Mouse (Mus musculus): ENCODE measurements around the gene B4galnt4.

DNA sequence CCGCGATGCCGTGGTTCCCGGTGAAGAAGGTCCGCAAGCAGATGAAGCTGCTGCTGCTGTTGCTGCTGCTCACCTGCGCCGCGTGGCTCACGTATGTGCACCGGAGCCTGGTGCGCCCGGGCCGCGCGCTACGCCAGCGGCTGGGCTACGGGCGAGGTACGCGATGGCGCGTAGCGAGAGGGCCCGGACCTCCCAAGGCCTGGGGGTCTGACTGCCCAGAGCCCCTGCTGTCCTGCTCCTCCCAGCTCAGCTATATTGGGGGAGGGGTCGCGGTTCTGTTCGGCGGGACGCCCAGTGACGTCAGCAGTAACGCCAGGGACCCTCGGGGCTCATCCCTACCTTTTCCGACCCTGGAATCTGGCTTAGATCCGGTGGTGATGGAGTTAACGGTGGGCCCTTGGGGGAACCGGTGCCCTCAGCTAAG is 377 bp downstream of the B4galnt4 start:
- TF ChIP-seq POLR2A (IDR thresholded peaks at IDR 0.05; ENCODE audit: insufficient read depth, low read depth, low read length), result no peak
- TF ChIP-seq CTCF (IDR thresholded peaks at IDR 0.05; ENCODE audit: insufficient read depth, low read depth, low read length), result no peak
